Mouse (Mus musculus): ENCODE data around the gene Gsap. TPM values are rescaled to one million over a fixed set of nuclear protein-coding genes. Genes with fewer than 3 reads are reported as not detected.

Gene Gsap
- polyA plus RNA-seq, 1 experiment from 2014 or later: 1.8 TPM

- no peak for ATAC-seq (replicated peaks; ENCODE audit: insufficient number of reproducible peaks, insufficient read depth, low FRiP score, low read depth)
- Histone ChIP-seq H3K9ac (no peak overlapping the region), H3K27ac (no peak overlapping the region), H3K36me3 (no peaks in the 10 kb centered on the region), H3K9me3 (replicated peaks) (peaks cover 5% of the 10 kb centered on the region; the same call in 1 of the 2 replicates), H3K27me3 (no peaks in the 10 kb centered on the region), H3K4me3 (no peak overlapping the region), H3K4me1 (replicated peaks) (no peaks in the 10 kb centered on the region), H3K4me2 (no peak overlapping the region)
- WGBS: 33% methylated on average over 1 of the region's 1 CpGs
These were observed 25.3 kb upstream of the Gsap start for GRCm38 (mm10) chr5:21160781-21161180.

- H3K4me3 ChIP-seq: no peak overlapping the region
- no peaks in the 10 kb centered on the region for H3K9me3 ChIP-seq (replicated peaks)
- 78% methylated on average over 3 of the region's 3 CpGs for WGBS
- H3K27me3 ChIP-seq: no peaks in the 10 kb centered on the region
- H3K27ac ChIP-seq: no peak overlapping the region
- no peaks in the 10 kb centered on the region for H3K36me3 ChIP-seq
- ATAC-seq (replicated peaks; ENCODE audit: insufficient number of reproducible peaks, insufficient read depth, low FRiP score, low read depth): no peak
- no peak overlapping the region for H3K9ac ChIP-seq
- no peaks in the 10 kb centered on the region for H3K4me1 ChIP-seq (replicated peaks)
- H3K4me2 ChIP-seq: no peak overlapping the region
These were observed 22.6 kb upstream of the Gsap start for GRCm38 (mm10) chr5:21163421-21163820.

GRCm38 (mm10) chr5:21168689-21169345, 17.2 kb upstream of the Gsap start:
- H3K27ac ChIP-seq: peak overlapping the region; percentile 32; the same call in 1 of the 2 replicates
- H3K4me1 ChIP-seq (replicated peaks): no peaks in the 10 kb centered on the region
- H3K36me3 ChIP-seq: no peaks in the 10 kb centered on the region
- 64% methylated on average over 8 of the region's 8 CpGs for WGBS
- H3K9ac ChIP-seq: no peak overlapping the region
- H3K4me3 ChIP-seq: no peak overlapping the region
- no peaks in the 10 kb centered on the region for H3K9me3 ChIP-seq (replicated peaks)
- no peaks in the 10 kb centered on the region for H3K27me3 ChIP-seq
- ATAC-seq (replicated peaks; ENCODE audit: insufficient number of reproducible peaks, insufficient read depth, low FRiP score, low read depth): peak; percentile 25; the same call in 1 of the 2 replicates
- H3K4me2 ChIP-seq: no peak overlapping the region

- H3K9me3 ChIP-seq (replicated peaks): no peaks in the 10 kb centered on the region
- H3K9ac ChIP-seq: no peak overlapping the region
- no peaks in the 10 kb centered on the region for H3K36me3 ChIP-seq
- no peak overlapping the region for H3K27ac ChIP-seq
- no peaks in the 10 kb centered on the region for H3K4me1 ChIP-seq (replicated peaks)
- no peak overlapping the region for H3K4me3 ChIP-seq
- no peaks in the 10 kb centered on the region for H3K27me3 ChIP-seq
- WGBS: 75% methylated on average over 3 of the region's 3 CpGs
- no peak for ATAC-seq (replicated peaks; ENCODE audit: insufficient number of reproducible peaks, insufficient read depth, low FRiP score, low read depth)
- no peak overlapping the region for H3K4me2 ChIP-seq
These were observed 16.7 kb upstream of the Gsap start for GRCm38 (mm10) chr5:21169346-21169745.

GRCm38 (mm10) chr5:21169877-21170276, 16.2 kb upstream of the Gsap start:
- H3K27ac ChIP-seq: no peak overlapping the region
- 79% methylated on average over 1 of the region's 1 CpGs for WGBS
- no peaks in the 10 kb centered on the region for H3K36me3 ChIP-seq

GRCm38 (mm10) chr5:21170440-21170839, 15.6 kb upstream of the Gsap start:
- 60% methylated on average over 4 of the region's 4 CpGs for whole genome bisulfite sequencing
- Histone ChIP-seq H3K4me2 (no peak overlapping the region), H3K27me3 (no peaks in the 10 kb centered on the region), H3K36me3 (no peaks in the 10 kb centered on the region), H3K4me1 (replicated peaks) (no peaks in the 10 kb centered on the region), H3K27ac (no peak overlapping the region), H3K9ac (no peak overlapping the region), H3K4me3 (no peak overlapping the region), H3K9me3 (replicated peaks) (no peaks in the 10 kb centered on the region)
- no peak for ATAC-seq (replicated peaks; ENCODE audit: insufficient number of reproducible peaks, insufficient read depth, low FRiP score, low read depth)

More at GRCm38 (mm10) chr5:21169877-21170276, 16.2 kb upstream of the Gsap start:
- ATAC-seq (replicated peaks; ENCODE audit: insufficient number of reproducible peaks, insufficient read depth, low FRiP score, low read depth): no peak
- no peak overlapping the region for H3K4me3 ChIP-seq
- no peaks in the 10 kb centered on the region for H3K27me3 ChIP-seq
- H3K4me1 ChIP-seq (replicated peaks): no peaks in the 10 kb centered on the region
- no peak overlapping the region for H3K9ac ChIP-seq
- no peak overlapping the region for H3K4me2 ChIP-seq
- no peaks in the 10 kb centered on the region for H3K9me3 ChIP-seq (replicated peaks)

- H3K27me3 ChIP-seq: no peaks in the 10 kb centered on the region
- H3K9me3 ChIP-seq (replicated peaks): no peaks in the 10 kb centered on the region
- 62% methylated on average over 5 of the region's 5 CpGs for WGBS
- no peaks in the 10 kb centered on the region for H3K4me1 ChIP-seq (replicated peaks)
- H3K36me3 ChIP-seq: no peaks in the 10 kb centered on the region
- ATAC-seq (replicated peaks; ENCODE audit: insufficient number of reproducible peaks, insufficient read depth, low FRiP score, low read depth): no peak; the same call in 1 of the 2 replicates
- H3K4me3 ChIP-seq: no peak overlapping the region
- H3K9ac ChIP-seq: no peak overlapping the region
- peak overlapping the region; percentile 49 for H3K27ac ChIP-seq
- no peak overlapping the region for H3K4me2 ChIP-seq
These were observed 15.2 kb upstream of the Gsap start for GRCm38 (mm10) chr5:21170898-21171297.

- no peaks in the 10 kb centered on the region for H3K4me1 ChIP-seq (replicated peaks)
- no peak overlapping the region for H3K9ac ChIP-seq
- no peaks in the 10 kb centered on the region for H3K36me3 ChIP-seq
- H3K9me3 ChIP-seq (replicated peaks): no peaks in the 10 kb centered on the region
- peak overlapping the region; percentile 49 for H3K27ac ChIP-seq
- no peak overlapping the region for H3K4me2 ChIP-seq
- H3K27me3 ChIP-seq: no peaks in the 10 kb centered on the region
- ATAC-seq (replicated peaks; ENCODE audit: insufficient number of reproducible peaks, insufficient read depth, low FRiP score, low read depth): no peak
- WGBS: 56% methylated on average over 6 of the region's 6 CpGs
- H3K4me3 ChIP-seq: no peak overlapping the region
These were observed 14.7 kb upstream of the Gsap start for GRCm38 (mm10) chr5:21171336-21171735.

DNA sequence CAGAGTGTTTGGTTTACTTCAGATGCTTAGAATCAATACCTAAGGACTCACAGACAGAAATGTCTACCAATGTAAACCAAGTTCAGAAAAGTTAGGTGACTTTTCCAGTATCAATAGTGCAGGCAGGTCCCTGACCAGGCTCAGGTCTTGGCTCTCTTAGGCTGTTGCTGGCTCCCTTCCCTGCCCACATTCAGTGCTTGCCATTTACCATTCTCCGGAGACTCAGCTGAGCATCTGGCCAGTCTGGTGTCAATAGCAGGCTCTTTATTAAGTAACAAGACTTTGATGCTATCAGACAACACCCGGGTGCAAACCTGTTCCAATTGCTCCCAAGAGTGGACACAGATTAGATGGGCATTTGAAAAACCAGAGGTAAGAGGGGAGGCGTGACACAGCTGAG, 13.7 kb upstream of the Gsap start:
- Histone ChIP-seq H3K4me2 (no peak overlapping the region), H3K27ac (no peak overlapping the region), H3K4me1 (replicated peaks) (no peaks in the 10 kb centered on the region), H3K9ac (no peak overlapping the region), H3K4me3 (no peak overlapping the region), H3K36me3 (no peaks in the 10 kb centered on the region), H3K9me3 (replicated peaks) (no peaks in the 10 kb centered on the region), H3K27me3 (no peaks in the 10 kb centered on the region)
- 68% methylated on average over 3 of the region's 3 CpGs for WGBS
- no peak for ATAC-seq (replicated peaks; ENCODE audit: insufficient number of reproducible peaks, insufficient read depth, low FRiP score, low read depth)

DNA sequence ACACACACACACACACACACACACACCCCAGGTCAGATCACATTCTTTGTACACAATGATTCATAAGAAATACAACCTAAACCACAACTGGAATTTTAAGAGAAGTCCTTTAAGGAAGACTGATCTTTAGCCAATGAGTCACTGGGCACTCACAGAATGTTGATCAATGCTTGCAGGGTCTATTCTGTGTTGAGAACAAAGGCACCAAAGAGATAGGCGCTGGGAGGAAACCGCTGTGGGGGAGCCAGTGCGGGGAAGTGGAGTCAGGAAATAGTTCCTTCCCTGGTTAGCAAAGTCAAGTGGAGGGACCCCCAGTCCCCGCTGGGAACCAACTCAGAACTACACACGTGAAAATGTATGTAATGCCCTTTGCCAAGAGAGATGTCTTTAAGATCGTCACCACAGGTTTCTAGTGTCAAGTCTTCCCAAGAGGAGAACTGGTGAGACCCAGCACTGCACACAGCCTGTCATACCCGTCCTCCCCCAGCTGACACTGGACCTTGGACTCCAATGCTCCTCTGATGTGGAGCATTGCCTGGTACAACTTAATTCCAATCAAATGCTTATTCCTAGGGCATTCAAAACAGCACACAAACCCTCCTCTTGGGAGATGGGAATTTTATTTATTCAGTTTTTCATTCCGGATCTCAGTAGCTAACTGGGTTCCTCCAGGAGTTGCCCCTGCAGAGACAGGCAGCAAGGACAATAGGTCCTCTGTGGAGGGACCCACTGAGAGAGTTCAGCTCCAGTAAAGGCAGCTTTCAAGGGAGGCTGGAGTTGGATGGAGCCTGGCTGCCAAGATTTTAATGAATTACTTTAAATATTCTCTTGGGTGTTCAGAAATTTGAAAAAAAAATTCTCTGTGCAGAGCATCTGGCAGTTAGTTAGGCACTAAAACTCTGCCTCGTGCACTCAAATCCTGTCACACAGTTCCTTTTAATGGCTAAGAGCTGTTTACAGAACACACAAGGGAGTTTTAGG, 10.6 kb upstream of the Gsap start:
- Histone ChIP-seq H3K9ac (no peak overlapping the region), H3K4me2 (no peak overlapping the region), H3K4me3 (no peak overlapping the region), H3K36me3 (no peaks in the 10 kb centered on the region), H3K9me3 (replicated peaks) (no peaks in the 10 kb centered on the region), H3K4me1 (replicated peaks) (no peaks in the 10 kb centered on the region), H3K27me3 (no peaks in the 10 kb centered on the region), H3K27ac (peak overlapping the region; percentile 31; the same call in 1 of the 2 replicates)
- ATAC-seq (replicated peaks; ENCODE audit: insufficient number of reproducible peaks, insufficient read depth, low FRiP score, low read depth): no peak
- 46% methylated on average over 9 of the region's 9 CpGs for WGBS

DNA sequence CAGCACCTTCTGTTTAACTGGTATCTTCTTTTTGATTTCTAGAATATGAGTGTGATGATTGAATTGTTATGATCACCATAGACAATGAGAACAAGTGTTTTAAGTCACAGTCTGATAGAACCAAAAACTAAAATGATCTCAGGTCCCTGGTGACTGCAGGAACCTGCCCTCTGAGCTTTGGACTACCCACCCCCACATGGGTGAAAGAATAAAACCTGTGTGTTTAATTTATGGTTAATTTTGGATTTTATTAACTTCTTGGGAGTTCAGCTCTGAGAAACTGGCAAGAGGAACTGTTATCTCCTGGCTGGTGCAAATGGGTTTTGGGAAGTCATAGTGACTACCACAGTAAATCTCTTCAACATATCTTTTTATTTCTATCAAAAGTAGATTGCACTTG, 6.6 kb upstream of the Gsap start:
- no peaks in the 10 kb centered on the region for H3K27me3 ChIP-seq
- H3K27ac ChIP-seq: no peak overlapping the region
- no peak for ATAC-seq (replicated peaks; ENCODE audit: insufficient number of reproducible peaks, insufficient read depth, low FRiP score, low read depth)
- H3K9ac ChIP-seq: no peak overlapping the region
- H3K4me3 ChIP-seq: no peak overlapping the region
- no peaks in the 10 kb centered on the region for H3K9me3 ChIP-seq (replicated peaks)
- H3K36me3 ChIP-seq: no peaks in the 10 kb centered on the region
- no peak overlapping the region for H3K4me2 ChIP-seq
- no peaks in the 10 kb centered on the region for H3K4me1 ChIP-seq (replicated peaks)

Measured in heart, embryonic 15.5 days (tissue).